Mouse (Mus musculus): ENCODE measurements around the gene Vmn1r42. TPM values are rescaled to one million over a fixed set of nuclear protein-coding genes. Genes with fewer than 3 reads are reported as not detected.
"Not testable (repeated sequence)": the region's sequence is repeated elsewhere in the genome, so short reads cannot be mapped to it uniquely, and the experiment has no call there.

Vmn1r42 gene
- not detected for total RNA-seq (2021)

DNA sequence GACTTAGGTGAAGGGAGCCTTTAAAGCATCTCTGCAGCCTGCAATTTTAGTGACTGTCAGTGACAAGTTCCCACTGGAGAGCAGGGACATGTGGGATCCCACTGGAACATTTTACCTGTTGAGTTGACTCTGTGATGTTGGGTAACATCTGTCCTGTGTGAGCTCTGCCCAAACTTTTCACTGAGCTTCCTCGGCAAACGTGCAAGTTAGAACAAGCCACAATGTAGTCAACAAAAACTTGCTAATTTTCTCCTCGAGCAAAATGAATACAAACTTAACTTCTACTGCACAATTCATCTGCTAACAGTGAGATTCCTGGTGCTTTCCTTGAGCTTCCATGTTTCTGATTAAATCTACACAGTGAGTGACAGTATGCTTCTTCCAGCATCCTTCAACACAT, at the start of gene Vmn1r42, which contains the start of gene Vmn1r43:
Gene Vmn1r42, minus strand, starts transcription at position 101 of the 400 bp plus-strand sequence.
Gene Vmn1r43, minus strand, starts transcription at position 101 of the 400 bp plus-strand sequence.
- not testable (repeated sequence) for DNase-seq

DNA sequence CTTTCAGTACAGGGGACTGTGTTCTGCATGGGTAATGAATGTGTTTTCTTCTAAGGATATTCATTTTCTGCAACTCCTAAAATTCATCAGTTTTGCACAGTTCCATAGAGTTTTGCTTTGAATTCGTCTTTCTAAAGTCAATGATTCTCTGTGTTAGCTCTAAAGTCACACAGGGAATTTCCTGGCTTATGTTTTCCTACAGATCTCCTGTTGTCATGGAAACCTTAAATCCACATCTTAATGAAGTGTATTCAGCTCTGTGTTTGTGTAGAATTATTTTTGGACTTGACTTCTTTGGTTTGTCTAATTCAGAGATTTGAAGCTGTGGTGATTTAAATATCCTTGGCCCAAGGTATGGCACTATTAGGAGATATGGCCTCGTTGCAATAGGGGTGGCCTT, 7.6 kb upstream of the Vmn1r42 start:
- no peak for DNase-seq

DNA sequence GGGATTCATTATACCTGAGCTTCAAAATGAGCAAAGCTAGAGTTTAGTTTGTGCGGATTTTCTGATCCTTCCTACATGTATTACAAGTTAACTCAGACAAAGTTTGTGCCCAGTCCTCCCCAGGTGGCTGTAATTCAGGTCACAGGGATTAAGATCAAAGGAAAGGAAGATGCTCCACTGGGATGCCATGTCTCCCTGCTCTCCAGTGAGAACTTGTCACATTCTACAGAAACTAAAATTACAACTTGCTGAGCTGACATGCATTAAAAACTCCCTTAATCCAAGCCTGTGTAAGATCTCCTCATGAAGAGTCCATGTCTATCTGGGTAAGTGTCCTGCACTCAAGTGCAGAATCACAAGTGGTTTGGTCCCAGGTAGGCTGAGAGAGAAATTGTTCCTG, 7.1 kb upstream of the Vmn1r42 start, which contains the start of gene Vmn1r44:
Gene Vmn1r44, plus strand, starts transcription at position 301 of the 400 bp plus-strand sequence.
- DNase-seq, result no peak

DNA sequence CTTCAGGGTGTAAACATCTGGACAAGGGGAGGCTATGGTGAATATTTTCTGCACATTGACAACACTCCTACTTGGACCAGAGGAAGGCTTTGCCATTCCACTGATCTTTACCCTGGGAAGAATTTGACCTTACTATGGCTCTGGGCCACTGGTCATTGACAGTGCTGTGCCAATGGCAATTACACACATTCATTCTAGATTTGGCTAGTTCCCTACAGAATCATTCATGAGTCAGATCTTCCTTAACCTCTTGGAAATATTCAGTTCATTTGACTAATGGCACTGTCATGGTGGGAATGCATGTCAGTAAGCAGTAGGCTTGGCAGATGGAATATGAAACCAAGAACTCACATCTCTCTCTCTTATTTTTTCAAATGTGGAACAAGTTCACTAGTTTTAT, 4.7 kb upstream of the Vmn1r42 start:
- no peak for DNase-seq

DNA sequence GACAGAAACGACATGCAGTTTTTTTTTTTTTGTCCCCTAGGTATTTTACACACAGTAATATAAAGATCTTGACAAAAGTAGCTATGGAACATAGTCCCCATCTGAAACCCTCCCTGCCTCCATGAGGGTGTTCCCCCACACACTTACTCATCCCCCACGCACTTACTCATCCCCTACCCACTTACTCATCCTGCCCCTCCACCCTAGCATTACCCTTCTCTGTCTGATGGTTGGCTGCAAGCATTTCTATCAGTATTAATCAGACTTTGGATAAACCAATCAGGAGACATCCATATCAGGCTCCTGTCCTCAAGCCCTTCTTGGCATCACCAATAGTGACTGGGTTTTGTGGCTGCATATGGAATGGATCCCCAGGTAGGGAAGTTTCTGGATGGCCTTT, 750 bp upstream of the Vmn1r42 start:
- DNase-seq, result no peak

DNA sequence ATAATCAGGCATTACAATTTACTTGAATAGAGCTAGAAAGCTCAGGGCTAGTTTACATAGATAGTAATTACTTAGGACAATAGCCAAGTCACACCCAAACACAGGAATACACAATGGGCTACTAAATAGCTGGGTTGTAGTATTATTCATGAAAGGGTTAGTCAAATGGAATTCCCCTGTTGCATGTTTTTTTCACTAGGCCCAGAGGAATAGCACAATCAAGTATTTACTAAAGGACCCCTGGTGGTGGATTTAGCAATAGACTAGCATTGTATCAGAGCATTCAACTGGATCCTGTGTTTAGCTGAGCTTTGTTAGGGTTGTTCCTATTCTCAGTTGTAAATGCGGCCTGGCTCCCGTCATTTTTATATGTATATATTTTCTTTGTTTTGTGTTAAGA, 8.2 kb downstream of the Vmn1r42 start:
- no peak for DNase-seq

DNA sequence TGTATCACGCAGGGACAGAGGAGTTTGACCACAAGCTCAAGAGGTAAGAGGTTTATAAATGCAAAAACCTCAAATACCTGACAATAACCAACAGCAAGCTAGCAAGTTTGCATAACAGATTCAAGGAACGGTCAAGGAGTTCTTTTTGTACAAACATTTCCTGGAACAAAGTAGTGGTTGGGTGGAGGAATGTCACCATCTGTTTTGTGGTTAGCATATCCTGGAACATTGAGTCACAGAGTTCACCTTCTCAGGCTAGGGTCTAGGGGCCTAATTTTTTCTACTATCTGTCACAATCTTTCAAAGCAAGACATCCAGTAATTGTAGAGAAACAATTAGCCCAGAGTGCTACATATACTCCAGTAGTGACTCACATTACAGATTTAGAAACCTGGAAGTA, 8.9 kb downstream of the Vmn1r42 start:
- no peak for DNase-seq

DNA sequence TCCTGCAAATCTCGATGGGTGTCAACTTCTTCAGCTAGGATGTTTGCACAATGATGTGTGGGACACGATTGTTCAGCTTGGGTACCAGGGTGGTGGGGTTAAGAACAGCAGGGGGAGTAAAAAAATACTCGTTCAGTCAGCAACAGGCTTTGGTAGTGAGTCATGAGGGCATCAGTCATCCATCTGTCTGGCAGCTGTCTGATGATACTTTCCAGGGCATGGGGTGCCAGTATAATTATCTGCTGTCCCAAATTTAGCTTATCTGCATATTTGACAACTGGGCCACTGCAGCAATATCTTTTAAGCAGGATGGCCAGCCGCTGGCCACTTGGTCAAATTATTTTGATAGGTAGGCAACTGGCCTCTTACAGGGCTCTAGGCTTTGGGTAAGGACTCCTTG, 12.4 kb downstream of the Vmn1r42 start:
- no peak for DNase-seq

DNA sequence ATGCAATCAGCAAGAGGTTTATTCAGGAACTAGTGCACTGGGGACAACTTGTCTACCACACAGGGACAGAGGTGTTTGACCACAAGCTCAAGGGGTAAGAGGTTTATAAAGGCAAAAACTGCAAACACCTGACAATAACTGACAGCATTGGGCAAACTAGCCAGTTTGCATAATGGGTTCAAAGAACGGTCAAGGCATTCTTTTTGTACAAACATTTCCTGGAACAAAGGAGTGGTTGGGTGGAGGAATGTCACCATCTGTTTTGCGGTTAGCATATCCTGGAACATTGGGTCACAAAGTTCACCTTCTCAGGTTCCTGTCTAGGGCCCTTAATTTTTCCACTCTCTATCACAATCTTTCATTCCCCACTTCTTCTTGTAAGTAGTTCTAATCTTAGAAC, 16.4 kb downstream of the Vmn1r42 start:
- DNase-seq, result no peak

DNA sequence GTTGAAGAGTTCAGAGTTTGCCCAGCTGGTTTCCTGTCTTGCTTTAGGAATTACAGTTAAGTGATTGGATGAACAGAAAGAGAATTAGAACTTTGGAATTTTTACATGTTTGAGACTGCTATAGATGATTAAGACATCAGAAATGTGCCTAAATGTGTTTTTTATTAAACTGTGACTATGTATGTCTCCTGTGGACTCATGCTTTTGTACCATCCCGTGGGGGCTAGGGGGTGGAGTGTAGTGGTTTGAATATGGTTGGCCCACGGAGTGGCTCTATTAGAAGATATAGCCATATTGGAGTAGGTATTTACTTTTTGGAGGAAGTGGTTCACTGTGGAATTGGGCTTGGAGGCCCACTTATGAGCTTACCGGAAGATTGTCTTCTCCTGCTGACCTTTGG, 18.7 kb downstream of the Vmn1r42 start:
- DNase-seq, result no peak

Other genes starting within 250 kb of the Vmn1r42 start
- gene Txnrd3, start 232.4 kb downstream of the Vmn1r42 start, total RNA-seq (2021), result 10 to 100 TPM; 27.1 to 27.3 TPM
- gene Vmn1r40, start 168.9 kb downstream of the Vmn1r42 start, total RNA-seq (2021), result not detected
- not detected for gene Vmn1r41, start 135.6 kb downstream of the Vmn1r42 start, total RNA-seq (2021)
- gene Vmn1r43, start within 50 bp of the Vmn1r42 start, total RNA-seq (2021), result not detected
- gene Vmn1r44, start 7.2 kb upstream of the Vmn1r42 start, total RNA-seq (2021), result not detected
- gene Vmn1r45, start 64.2 kb upstream of the Vmn1r42 start, total RNA-seq (2021), result not detected
- gene Vmn1r46, start 92.9 kb upstream of the Vmn1r42 start, total RNA-seq (2021), result not detected
- not detected for gene Vmn1r47, start 139.7 kb upstream of the Vmn1r42 start, total RNA-seq (2021)
- not detected for gene Vmn1r48, start 160.4 kb upstream of the Vmn1r42 start, total RNA-seq (2021)
- gene Vmn1r49, start 202.1 kb upstream of the Vmn1r42 start, total RNA-seq (2021), result not detected
- gene Vmn1r50, start 225.0 kb upstream of the Vmn1r42 start, total RNA-seq (2021), result not detected
- not detected for gene Vmn1r51, start 246.2 kb upstream of the Vmn1r42 start, total RNA-seq (2021)

Measured in heart, postnatal 4 days (tissue).